18 mouse cellular contexts compared by ENCODE assay signal in genomic region chr16:22953069-22953468, GRCm38 (mm10). TPM values are rescaled to one million over a fixed set of nuclear protein-coding genes. Genes with fewer than 3 reads are reported as not detected.
DNase-seq lines count a peak whose midpoint lies in the region; ATAC-seq and TF ChIP-seq lines count a peak whose summit lies in the region.
"Had no signal": no experiment of that assay in that cellular context is flagged by ENCODE, and none has a peak within 500 bp of the region (broad histone marks: within the 10 kb centered on the region; RNA-seq: fewer than 3 reads in every experiment).

No protein-coding gene starts in this region.

- no peak overlapping the region for H3K4me3 ChIP-seq in gastrocnemius, adult 2 months
- peak overlapping the region; percentile 51 for H3K4me3 ChIP-seq in liver, adult 2 months (ENCODE audit: insufficient read depth, low read depth, low read length)
- no peak overlapping the region for H3K4me3 ChIP-seq in liver, embryonic 11.5 days (ENCODE audit: low read depth, low read length)
- H3K4me3 ChIP-seq: erythroblast, embryonic 14.5 days; heart, embryonic 13.5 days; hindbrain, embryonic 15.5 days; liver, embryonic 15.5 days; midbrain, embryonic 10.5 days; neural tube, embryonic 13.5 days had no signal

- H3K4me2 ChIP-seq in liver, embryonic 11.5 days, result no peak overlapping the region
- H3K4me2 ChIP-seq: heart, embryonic 13.5 days; hindbrain, embryonic 15.5 days; liver, embryonic 15.5 days; neural tube, embryonic 13.5 days had no signal

- peaks cover 22% of the 10 kb centered on the region for H3K4me1 ChIP-seq in liver, adult 2 months (ENCODE audit: control insufficient read depth, insufficient read depth, low read length)
- no peaks in the 10 kb centered on the region for H3K4me1 ChIP-seq in liver, embryonic 11.5 days (replicated peaks; ENCODE audit: control insufficient read depth, insufficient read depth, low read length)
- H3K4me1 ChIP-seq: heart, embryonic 13.5 days; hindbrain, embryonic 15.5 days; liver, embryonic 15.5 days had no signal

- intact Hi-C loops in gastrocnemius, adult 2 months (cut with DNase I), result no loop called here

- peak; percentile 14; the same call in 1 of the 2 replicates for TF ChIP-seq CTCF in gastrocnemius, adult 2 months (IDR thresholded peaks at IDR 0.05)
- TF ChIP-seq CTCF in liver, adult 2 months (IDR thresholded peaks at IDR 0.05; ENCODE audit: low read depth, low read length), result peak; percentile 41; the same call in 1 of the 2 replicates

- peak overlapping the region; percentile 67 for H3K9ac ChIP-seq in liver, adult 2 months (ENCODE audit: low read depth, low read length)
- H3K9ac ChIP-seq in liver, embryonic 11.5 days (ENCODE audit: low read depth, low read length), result no peak overlapping the region
- H3K9ac ChIP-seq: heart, embryonic 13.5 days; hindbrain, embryonic 15.5 days; liver, embryonic 15.5 days; neural tube, embryonic 13.5 days had no signal

- no peaks in the 10 kb centered on the region for H3K27me3 ChIP-seq in liver, adult 2 months (ENCODE audit: control insufficient read depth, insufficient read depth, low read length)
- H3K27me3 ChIP-seq in liver, embryonic 11.5 days (replicated peaks; ENCODE audit: control insufficient read depth, insufficient read depth, low read length), result no peaks in the 10 kb centered on the region
- H3K27me3 ChIP-seq: heart, embryonic 13.5 days; hindbrain, embryonic 15.5 days; liver, embryonic 15.5 days; neural tube, embryonic 13.5 days had no signal

- peaks cover 46% of the 10 kb centered on the region for H3K36me3 ChIP-seq in liver, adult 2 months (ENCODE audit: control insufficient read depth, insufficient read depth, low read length)
- no peaks in the 10 kb centered on the region for H3K36me3 ChIP-seq in liver, embryonic 11.5 days (ENCODE audit: control insufficient read depth, insufficient read depth, low read length)
- H3K36me3 ChIP-seq: heart, embryonic 13.5 days; hindbrain, embryonic 15.5 days; liver, embryonic 15.5 days; midbrain, embryonic 10.5 days; neural tube, embryonic 13.5 days had no signal

- WGBS in liver, adult 2 months, result 1% methylated on average over 4 of the region's 4 CpGs
- WGBS in liver, embryonic 11.5 days, result 28% methylated on average over 4 of the region's 4 CpGs

- DNase-seq in gastrocnemius, adult 2 months, result no peak
- DNase-seq in gastrocnemius, adult 8-10 months (ENCODE audit: low spot score in 2 of 2), result no peak
- peak; percentile 84 for DNase-seq in liver, adult 2 months (ENCODE audit: extremely low read depth, low read depth, low spot score)
- no peak for DNase-seq in liver, embryonic 11.5 days (ENCODE audit: low spot score)
- DNase-seq in ES-CJ7 (ENCODE audit: low read depth, low spot score), result peak; percentile 60
- peak; percentile 25 for DNase-seq in embryo, embryonic 11 days
- no peak for DNase-seq in neural tube, embryonic 10.5 days (ENCODE audit: extremely low spot score, low spot score)
- no peak for DNase-seq in testis, postnatal 14 days (ENCODE audit: low spot score)
- DNase-seq: adrenal gland, postnatal 25 days; cerebellum, adult 8-10 months; layer of hippocampus, postnatal 36 days; thymus, postnatal 36 days had no signal

- H3K27ac ChIP-seq in gastrocnemius, adult 2 months, result no peak overlapping the region
- peak overlapping the region; percentile 92 for H3K27ac ChIP-seq in liver, adult 2 months (replicated peaks; ENCODE audit: insufficient read depth, low read depth, low read length)
- H3K27ac ChIP-seq in liver, embryonic 11.5 days (ENCODE audit: low read depth, low read length), result no peak overlapping the region
- H3K27ac ChIP-seq: heart, embryonic 13.5 days; hindbrain, embryonic 15.5 days; liver, embryonic 15.5 days; midbrain, embryonic 10.5 days; neural tube, embryonic 13.5 days had no signal

- no peak for TF ChIP-seq POLR2A in liver, adult 2 months (IDR thresholded peaks at IDR 0.05; ENCODE audit: extremely low read depth, insufficient read depth, low read length)

- H3K9me3 ChIP-seq in liver, embryonic 11.5 days (ENCODE audit: control insufficient read depth, low read length), result no peaks in the 10 kb centered on the region
- H3K9me3 ChIP-seq: heart, embryonic 13.5 days; hindbrain, embryonic 15.5 days; liver, embryonic 15.5 days; midbrain, embryonic 10.5 days; neural tube, embryonic 13.5 days had no signal

- no peak for ATAC-seq in liver, embryonic 11.5 days (replicated peaks; ENCODE audit: low FRiP score)

- H3K79me2 ChIP-seq in liver, adult 2 months (ENCODE audit: control insufficient read depth, insufficient read depth, low read length), result no peaks in the 10 kb centered on the region; the same call in 1 of the 2 replicates

RNA-seq across cellular contexts. Expression of gene Hrg, which starts 2.2 kb away (rescaled TPM):
- total RNA-seq in gastrocnemius, adult 2 months (2021), result not detected
- total RNA-seq in gastrocnemius, adult 8-10 months (2022), result not detected
- total RNA-seq in liver, adult 2 months (2014; rRNA removed), result 574 and 911 TPM in 2 replicates
- polyA plus RNA-seq in liver, adult 2 months (2012; rRNA removed), result 312 and 372 TPM in 2 replicates
- polyA plus RNA-seq in liver, embryonic 11.5 days (2014; fragmentation: Nextera tagmentation; extraction: Ambion mirVana), result 0.22 TPM in 1 of 2 replicates, not detected in the other
- total RNA-seq: layer of hippocampus, postnatal 36 days had no signal
- polyA plus RNA-seq: erythroblast, embryonic 14.5 days; heart, embryonic 13.5 days; hindbrain, embryonic 15.5 days had no signal

RNA-seq across cellular contexts. Expression of gene Fetub, which starts 34.9 kb away (rescaled TPM):
- total RNA-seq in gastrocnemius, adult 2 months (2021), result not detected
- under 1 TPM in 1 of 4 experiments, not detected in 3; 0.62 TPM for total RNA-seq in gastrocnemius, adult 8-10 months (2022)
- 107 and 165 TPM in 2 replicates for total RNA-seq in liver, adult 2 months (2014; rRNA removed)
- polyA plus RNA-seq in liver, adult 2 months (2012; rRNA removed), result 414 and 419 TPM in 2 replicates
- 0.22 and 0.69 TPM in 2 replicates for polyA plus RNA-seq in liver, embryonic 11.5 days (2014; fragmentation: Nextera tagmentation; extraction: Ambion mirVana)
- total RNA-seq: layer of hippocampus, postnatal 36 days had no signal
- polyA plus RNA-seq: erythroblast, embryonic 14.5 days; heart, embryonic 13.5 days; hindbrain, embryonic 15.5 days; midbrain, embryonic 10.5 days; neural tube, embryonic 13.5 days had no signal

Comparison
In these comparisons a context has a peak if more than half of its experiments do, and no peak if none do; other contexts are left out.
1. DNase-seq: peak in liver, adult 2 months (single experiment), ES-CJ7 (single experiment) and embryo, embryonic 11 days (single experiment); none in gastrocnemius, adult 2 months (single experiment), gastrocnemius, adult 8-10 months (0 of 2), liver, embryonic 11.5 days (single experiment), neural tube, embryonic 10.5 days (single experiment) and testis, postnatal 14 days (single experiment).
2. RNA of gene Hrg, which starts 2.2 kb away (total RNA-seq): 574 to 911 TPM in liver, adult 2 months; not detected in gastrocnemius, adult 2 months and not detected in gastrocnemius, adult 8-10 months; every median in the first group is over 100 times any median in the second.
3. RNA of gene Fetub, which starts 34.9 kb away (total RNA-seq): 107 to 165 TPM in liver, adult 2 months; 0.62 TPM in gastrocnemius, adult 8-10 months and not detected in gastrocnemius, adult 2 months; every median in the first group is over 10 times any median in the second.